Mouse (Mus musculus) C2C12 (cell line): ENCODE data around the gene Abhd6.

Source experiments
- CTCF ChIP-seq: IDR thresholded peaks from one replicate; pipeline ENCODE4 v1.5.1; 2011; ENCODE audit not compliant: control insufficient read depth, insufficient read depth, insufficient read length
- USF1 ChIP-seq: IDR thresholded peaks from one replicate; pipeline ENCODE4 v1.6.1; 2011; ENCODE audit warnings: low read depth, mild to moderate bottlenecking, control low read depth, moderate library complexity

- TF ChIP-seq CTCF (no peak), USF1 (no peak)
Observed at GRCm38 (mm10) chr14:8015756-8016155, 13.1 kb downstream of the Abhd6 start.
